Mouse (Mus musculus) kidney, adult 10 weeks (tissue): ENCODE results near the gene Arhgef19. TPM values are rescaled to one million over a fixed set of nuclear protein-coding genes. Genes with fewer than 3 reads are reported as not detected.

Experiments
- polyA plus RNA-seq: library from polyadenylated mRNA; stranded (reverse); fragments of 350-450 nt; fragmentation: Illumina TruSeq; extraction: RNeasy Lipid Tissue Mini Kit (QIAGEN cat#74804); gene quantifications from one replicate; pipeline ENCODE4 v1.2.3, GENCODE M21; 2014; ENCODE audit warnings: low read depth, low replicate concordance

Arhgef19 gene
- 0.61 TPM for polyA plus RNA-seq

DNA sequence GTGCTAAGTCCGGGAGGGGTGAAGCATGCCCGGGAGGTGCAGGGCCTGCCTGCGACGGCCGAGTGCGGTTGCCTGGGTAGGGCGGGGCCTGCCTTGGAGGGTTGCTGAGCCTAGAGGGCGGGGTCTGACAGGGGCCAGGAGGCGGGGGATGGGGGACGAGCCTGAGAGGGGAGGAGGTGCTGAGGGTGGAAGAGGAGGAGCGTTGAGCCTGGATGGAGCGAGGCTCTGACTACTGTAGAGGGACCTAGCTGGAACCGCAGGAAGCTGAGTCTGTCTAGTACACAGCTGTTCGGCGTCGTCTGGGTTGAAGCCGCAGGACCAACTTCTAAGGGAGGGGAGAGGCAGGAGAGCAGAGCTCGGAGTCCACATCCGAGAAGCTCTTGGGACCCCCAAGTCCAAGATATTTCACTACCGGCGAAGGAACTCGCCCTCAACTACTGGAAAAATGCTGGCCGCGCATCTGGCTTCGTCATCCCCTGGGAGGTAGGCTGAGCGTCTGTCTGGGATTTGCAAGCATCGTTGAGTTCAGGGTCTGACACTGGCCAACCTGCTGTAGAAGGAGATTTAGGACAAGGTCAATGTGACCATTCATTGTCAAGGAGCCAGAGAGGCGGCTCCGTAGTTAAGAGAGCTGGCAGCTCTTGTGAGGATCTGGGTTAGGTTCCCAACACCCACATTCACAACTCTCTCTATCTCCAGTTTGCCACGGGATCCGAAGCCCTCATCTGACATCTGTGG is at the start of gene Arhgef19:
Gene Arhgef19, plus strand, starts transcription at position 112 of the 738 bp plus-strand sequence.

DNA sequence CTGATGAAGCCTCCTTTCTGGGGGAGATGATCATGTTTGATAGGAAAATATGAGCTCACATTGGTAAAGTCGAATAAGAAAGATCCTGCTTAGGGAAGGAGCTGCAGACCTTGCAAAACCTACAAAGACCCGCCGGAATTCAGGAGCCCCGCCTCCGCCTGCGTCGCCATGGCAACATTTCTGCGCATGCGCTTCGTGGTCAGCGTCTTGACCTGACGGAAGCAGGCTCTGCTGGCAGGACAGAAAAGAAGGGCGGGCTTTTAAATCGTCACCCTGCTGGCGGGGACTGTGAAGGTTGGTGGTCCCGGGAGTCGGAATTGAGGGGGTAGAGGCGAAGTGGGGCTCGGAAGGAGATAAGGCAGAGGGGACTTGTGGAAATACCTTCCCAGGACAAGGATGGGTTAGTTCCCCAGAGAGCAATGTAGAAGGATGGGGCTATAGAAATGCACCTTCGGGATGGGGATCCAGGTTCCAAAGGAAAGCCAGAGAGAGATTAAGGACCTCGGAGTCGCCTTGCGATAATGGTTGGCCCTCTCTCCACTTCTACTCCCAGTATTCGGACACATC is 25.4 kb upstream of the Arhgef19 start, which contains the start of gene Rsg1:
Gene Rsg1, plus strand, starts transcription at position 187 of the 567 bp plus-strand sequence.

DNA sequence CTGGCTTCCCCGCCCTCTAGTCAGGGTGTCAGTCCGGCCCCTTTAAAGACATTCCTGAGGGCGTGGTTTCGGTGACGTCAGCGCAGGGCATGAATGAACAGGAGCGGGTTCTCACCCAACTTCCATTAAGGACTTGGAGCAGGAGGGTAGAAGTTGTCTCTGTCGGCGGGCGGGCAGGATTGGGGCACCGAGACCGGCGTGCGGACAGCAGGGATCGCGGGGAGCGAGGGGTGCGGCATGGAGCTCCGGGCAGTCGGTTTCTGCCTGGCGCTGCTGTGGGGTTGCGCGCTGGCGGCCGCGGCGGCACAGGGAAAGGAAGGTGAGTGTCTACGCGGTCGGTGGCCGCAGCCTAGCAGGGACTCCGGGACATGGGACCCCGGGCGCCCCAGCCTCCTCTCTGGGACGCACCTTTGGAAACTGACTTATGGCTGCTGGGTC is 61.8 kb downstream of the Arhgef19 start, which contains the start of gene Epha2:
Gene Epha2, plus strand, starts transcription at position 125 of the 438 bp plus-strand sequence.

Other genes starting within 250 kb of the Arhgef19 start
- gene Mfap2, start 229.1 kb upstream of the Arhgef19 start, polyA plus RNA-seq: not detected
- not detected for gene Crocc, start 178.9 kb upstream of the Arhgef19 start, polyA plus RNA-seq
- gene Necap2, start 161.1 kb upstream of the Arhgef19 start, polyA plus RNA-seq: 5.8 TPM
- gene Spata21, start 151.2 kb upstream of the Arhgef19 start, polyA plus RNA-seq: not detected
- gene Szrd1, start 99.7 kb upstream of the Arhgef19 start, polyA plus RNA-seq: 19.0 TPM
- 3.4 TPM for gene Fbxo42, start 91.6 kb upstream of the Arhgef19 start, polyA plus RNA-seq
- not detected for gene Rsg1, start 25.5 kb upstream of the Arhgef19 start, polyA plus RNA-seq
- gene Epha2, start 61.7 kb downstream of the Arhgef19 start, polyA plus RNA-seq: 0.12 TPM
- gene Fam131c, start 128.7 kb downstream of the Arhgef19 start, polyA plus RNA-seq: not detected
- gene Clcnka, start 159.2 kb downstream of the Arhgef19 start, polyA plus RNA-seq: 4.0 TPM
- 10.6 TPM for gene Clcnkb, start 176.5 kb downstream of the Arhgef19 start, polyA plus RNA-seq
- gene Hspb7, start 181.3 kb downstream of the Arhgef19 start, polyA plus RNA-seq: not detected
- gene Srarp, start 196.6 kb downstream of the Arhgef19 start, polyA plus RNA-seq: not detected
- gene Zbtb17, start 205.2 kb downstream of the Arhgef19 start, polyA plus RNA-seq: not detected